Mouse (Mus musculus): ENCODE data around the gene Sap30bp.

Gene Sap30bp

GRCm38 (mm10) chr11:115955195-115955858 lies 22.2 kb downstream of the Sap30bp start:
- no peak for DNase-seq (ENCODE audit: low read depth, low spot score)

- no peak for DNase-seq (ENCODE audit: low read depth, low spot score)
Observed at GRCm38 (mm10) chr11:115956453-115956852, 23.4 kb downstream of the Sap30bp start.

- no peak for DNase-seq (ENCODE audit: low read depth, low spot score)
Observed at GRCm38 (mm10) chr11:115957971-115958370, 24.9 kb downstream of the Sap30bp start.

- no peak for DNase-seq (ENCODE audit: low read depth, low spot score)
Observed at GRCm38 (mm10) chr11:115959018-115959417, 25.9 kb downstream of the Sap30bp start.

- no peak for DNase-seq (ENCODE audit: low read depth, low spot score)
Observed at GRCm38 (mm10) chr11:115962651-115963412, 29.8 kb downstream of the Sap30bp start.

- DNase-seq (ENCODE audit: low read depth, low spot score), result no peak
Observed at GRCm38 (mm10) chr11:115964977-115965604, 32.0 kb downstream of the Sap30bp start.

- DNase-seq (ENCODE audit: low read depth, low spot score), result no peak
Observed at GRCm38 (mm10) chr11:115968731-115969405, 35.8 kb downstream of the Sap30bp start.

GRCm38 (mm10) chr11:115970006-115970673 lies 37.1 kb downstream of the Sap30bp start:
- no peak for DNase-seq (ENCODE audit: low read depth, low spot score)

GRCm38 (mm10) chr11:115971016-115971415 lies 37.9 kb downstream of the Sap30bp start:
- no peak for DNase-seq (ENCODE audit: low read depth, low spot score)

GRCm38 (mm10) chr11:115974309-115975082 lies 41.4 kb downstream of the Sap30bp start, which contains the start of gene Itgb4:
TSS of gene Itgb4 (plus strand) at chr11:115974709.
- DNase-seq (ENCODE audit: low read depth, low spot score), result no peak

- no peak for DNase-seq (ENCODE audit: low read depth, low spot score)
Observed at GRCm38 (mm10) chr11:115975083-115975420, 42.0 kb downstream of the Sap30bp start.

GRCm38 (mm10) chr11:115975544-115975943 lies 42.5 kb downstream of the Sap30bp start:
- DNase-seq (ENCODE audit: low read depth, low spot score), result no peak

- no peak for DNase-seq (ENCODE audit: low read depth, low spot score)
Observed at GRCm38 (mm10) chr11:115982472-115982871, 49.4 kb downstream of the Sap30bp start.

GRCm38 (mm10) chr11:115983291-115983690 lies 50.2 kb downstream of the Sap30bp start:
- no peak for DNase-seq (ENCODE audit: low read depth, low spot score)

GRCm38 (mm10) chr11:115989686-115990085 lies 56.6 kb downstream of the Sap30bp start:
- DNase-seq (ENCODE audit: low read depth, low spot score), result no peak

GRCm38 (mm10) chr11:115992098-115992497 lies 59.0 kb downstream of the Sap30bp start:
- no peak for DNase-seq (ENCODE audit: low read depth, low spot score)

- no peak for DNase-seq (ENCODE audit: low read depth, low spot score)
Observed at GRCm38 (mm10) chr11:115995256-115995655, 62.2 kb downstream of the Sap30bp start.

- no peak for DNase-seq (ENCODE audit: low read depth, low spot score)
Observed at GRCm38 (mm10) chr11:115997047-115997446, 64.0 kb downstream of the Sap30bp start.

GRCm38 (mm10) chr11:115997662-115998061 lies 64.6 kb downstream of the Sap30bp start:
- no peak for DNase-seq (ENCODE audit: low read depth, low spot score)

GRCm38 (mm10) chr11:115999027-115999426 lies 65.9 kb downstream of the Sap30bp start:
- no peak for DNase-seq (ENCODE audit: low read depth, low spot score)

Measured in brain, embryonic 18.5 days (tissue).